ENCODE assay signal across 13 mouse cellular contexts in genomic region chr1:72815616-72816015, GRCm38 (mm10). TPM values are rescaled to one million over a fixed set of nuclear protein-coding genes. Genes with fewer than 3 reads are reported as not detected.
"Had no signal": no experiment of that assay in that cellular context is flagged by ENCODE, and none has a peak within 500 bp of the region (broad histone marks: within the 10 kb centered on the region; RNA-seq: fewer than 3 reads in every experiment).

No protein-coding gene starts in this region.

- H3K4me1 ChIP-seq: liver, embryonic 12.5 days had no signal

- H3K4me3 ChIP-seq: liver, embryonic 12.5 days; neural tube, embryonic 15.5 days had no signal

- ATAC-seq: liver, embryonic 12.5 days; midbrain, embryonic 16.5 days had no signal

- H3K36me3 ChIP-seq: liver, embryonic 12.5 days; neural tube, embryonic 15.5 days had no signal

- H3K9me3 ChIP-seq: liver, embryonic 12.5 days; neural tube, embryonic 15.5 days had no signal

- H3K27ac ChIP-seq: liver, embryonic 12.5 days; neural tube, embryonic 15.5 days had no signal

- H3K27me3 ChIP-seq: neural tube, embryonic 15.5 days had no signal

- H3K9ac ChIP-seq: liver, embryonic 12.5 days; lung, embryonic 14.5 days; neural tube, embryonic 15.5 days had no signal

- H3K4me2 ChIP-seq: liver, embryonic 12.5 days; lung, embryonic 14.5 days; neural tube, embryonic 15.5 days had no signal

- DNase-seq: kidney, adult 11 months; kidney, adult 9 months; kidney, postnatal 36 days; layer of hippocampus, adult 9-11 months; right cerebral cortex, adult 18-20 months; spleen, adult 18-20 months; thymus, adult 18-20 months; thymus, postnatal 14 days had no signal

RNA-seq across cellular contexts. Expression of gene Igfbp2, which starts 8.7 kb away (rescaled TPM):
- total RNA-seq: megakaryocyte progenitor cell, adult 5-6 weeks had no signal
